Mouse (Mus musculus) central nervous system, embryonic 11.5 days (tissue): ENCODE results near the gene Asah2. TPM values are rescaled to one million over a fixed set of nuclear protein-coding genes. Genes with fewer than 3 reads are reported as not detected.

Experiments used
- polyA plus RNA-seq: library from polyadenylated mRNA; depleted of rRNA; stranded (reverse); fragments of >200 nt; gene quantifications from 2 replicates; pipeline ENCODE4 v1.2.3, GENCODE M21; 2012; rRNA removed

The Asah2 gene
- polyA plus RNA-seq: 0.68 and 2.7 TPM in 2 replicates

GRCm38 (mm10) chr19:32107771-32108306 is at the start of gene Asah2:
Asah2 (minus strand) TSS chr19:32108211.

Other genes starting within 250 kb of the Asah2 start
- gene A1cf, start 239.4 kb downstream of the Asah2 start, polyA plus RNA-seq: 0.26 and 0.71 TPM in 2 replicates